Mouse (Mus musculus): Measurements from ENCODE around the gene Tmc2. TPM values are rescaled to one million over a fixed set of nuclear protein-coding genes. Genes with fewer than 3 reads are reported as not detected.

Gene Tmc2
- total and polyA plus RNA-seq, 2 experiments from 2014 or later: not detected

GRCm38 (mm10) chr2:130291434-130291833 lies 96.4 kb downstream of the Tmc2 start:
- peak; percentile 80 for ATAC-seq (ENCODE audit: insufficient read depth, low read depth)
- TF ChIP-seq EP300 (IDR thresholded peaks at IDR 0.05; ENCODE audit: low read depth) (no peak), CTCF (IDR thresholded peaks at IDR 0.05; ENCODE audit: low read depth) (peak; percentile 92)
- Histone ChIP-seq H3K36me3 (replicated peaks; ENCODE audit: control insufficient read depth, insufficient read depth, low read length) (no peaks in the 10 kb centered on the region), H3K27me3 (ENCODE audit: control insufficient read depth, insufficient read depth, low read length) (peaks cover 28% of the 10 kb centered on the region), H3K9me3 (replicated peaks; ENCODE audit: control insufficient read depth, low read length) (no peaks in the 10 kb centered on the region), H3K27ac (ENCODE audit: low read depth) (no peak overlapping the region), H3K4me3 (ENCODE audit: low read depth, low read length) (no peak overlapping the region), H3K4me1 (ENCODE audit: control insufficient read depth, insufficient read depth) (peaks cover 8% of the 10 kb centered on the region; the same call in 1 of the 2 replicates), H3K4me2 (ENCODE audit: low read depth, low read length) (peak overlapping the region; percentile 30; the same call in 1 of the 2 replicates), H3K9ac (replicated peaks; ENCODE audit: low read depth, low read length) (no peak overlapping the region)
- WGBS: 9% methylated on average over 8 of the region's 8 CpGs
- peak; percentile 84 for DNase-seq (ENCODE audit: low spot score)

GRCm38 (mm10) chr2:130293009-130293408 lies 98.0 kb downstream of the Tmc2 start:
- Histone ChIP-seq H3K36me3 (replicated peaks; ENCODE audit: control insufficient read depth, insufficient read depth, low read length) (no peaks in the 10 kb centered on the region), H3K4me1 (ENCODE audit: control insufficient read depth, insufficient read depth) (peaks cover 8% of the 10 kb centered on the region; the same call in 1 of the 2 replicates), H3K9ac (replicated peaks; ENCODE audit: low read depth, low read length) (no peak overlapping the region), H3K4me2 (ENCODE audit: low read depth, low read length) (no peak overlapping the region), H3K4me3 (ENCODE audit: low read depth, low read length) (no peak overlapping the region), H3K9me3 (replicated peaks; ENCODE audit: control insufficient read depth, low read length) (no peaks in the 10 kb centered on the region), H3K27ac (ENCODE audit: low read depth) (no peak overlapping the region), H3K27me3 (ENCODE audit: control insufficient read depth, insufficient read depth, low read length) (peaks cover 42% of the 10 kb centered on the region)
- TF ChIP-seq EP300 (IDR thresholded peaks at IDR 0.05; ENCODE audit: low read depth): no peak
- TF ChIP-seq CTCF (IDR thresholded peaks at IDR 0.05; ENCODE audit: low read depth): no peak
- DNase-seq (ENCODE audit: low spot score): no peak
- WGBS: 53% methylated on average over 3 of the region's 3 CpGs
- ATAC-seq (ENCODE audit: insufficient read depth, low read depth): no peak

- no peak for DNase-seq (ENCODE audit: low spot score)
- Histone ChIP-seq H3K9ac (replicated peaks; ENCODE audit: low read depth, low read length) (no peak overlapping the region), H3K4me1 (ENCODE audit: control insufficient read depth, insufficient read depth) (peaks cover 8% of the 10 kb centered on the region; the same call in 1 of the 2 replicates), H3K9me3 (replicated peaks; ENCODE audit: control insufficient read depth, low read length) (no peaks in the 10 kb centered on the region), H3K27ac (ENCODE audit: low read depth) (no peak overlapping the region), H3K4me2 (ENCODE audit: low read depth, low read length) (no peak overlapping the region), H3K36me3 (replicated peaks; ENCODE audit: control insufficient read depth, insufficient read depth, low read length) (no peaks in the 10 kb centered on the region), H3K4me3 (ENCODE audit: low read depth, low read length) (no peak overlapping the region), H3K27me3 (ENCODE audit: control insufficient read depth, insufficient read depth, low read length) (peaks cover 42% of the 10 kb centered on the region)
- no peak for ATAC-seq (ENCODE audit: insufficient read depth, low read depth)
- 12% methylated on average over 4 of the region's 4 CpGs for WGBS
- TF ChIP-seq EP300 (IDR thresholded peaks at IDR 0.05; ENCODE audit: low read depth) (no peak), CTCF (IDR thresholded peaks at IDR 0.05; ENCODE audit: low read depth) (no peak)
These were observed 98.5 kb downstream of the Tmc2 start for GRCm38 (mm10) chr2:130293486-130293885.

- Histone ChIP-seq H3K27ac (ENCODE audit: low read depth) (no peak overlapping the region), H3K4me1 (ENCODE audit: control insufficient read depth, insufficient read depth) (peaks cover 8% of the 10 kb centered on the region; the same call in 1 of the 2 replicates), H3K9ac (replicated peaks; ENCODE audit: low read depth, low read length) (peak overlapping the region; percentile 60), H3K9me3 (replicated peaks; ENCODE audit: control insufficient read depth, low read length) (no peaks in the 10 kb centered on the region), H3K27me3 (ENCODE audit: control insufficient read depth, insufficient read depth, low read length) (peaks cover 42% of the 10 kb centered on the region), H3K36me3 (replicated peaks; ENCODE audit: control insufficient read depth, insufficient read depth, low read length) (no peaks in the 10 kb centered on the region), H3K4me2 (ENCODE audit: low read depth, low read length) (peak overlapping the region; percentile 90), H3K4me3 (ENCODE audit: low read depth, low read length) (peak overlapping the region; percentile 56)
- ATAC-seq (ENCODE audit: insufficient read depth, low read depth): no peak
- TF ChIP-seq CTCF (IDR thresholded peaks at IDR 0.05; ENCODE audit: low read depth): no peak
- no peak for TF ChIP-seq EP300 (IDR thresholded peaks at IDR 0.05; ENCODE audit: low read depth)
- DNase-seq (ENCODE audit: low spot score): no peak
- 10% methylated on average over 20 of the region's 20 CpGs for WGBS
These were observed 99.4 kb downstream of the Tmc2 start for GRCm38 (mm10) chr2:130294218-130294935.

GRCm38 (mm10) chr2:130294936-130295277 lies 99.9 kb downstream of the Tmc2 start, which contains the start of gene Ebf4:
TSS of gene Ebf4 (plus strand) at chr2:130295169.
- Histone ChIP-seq H3K9ac (replicated peaks; ENCODE audit: low read depth, low read length) (peak within 1 kb of the TSS; percentile 60), H3K4me1 (ENCODE audit: control insufficient read depth, insufficient read depth) (peaks cover 8% of the 10 kb centered on the region; the same call in 1 of the 2 replicates), H3K27me3 (ENCODE audit: control insufficient read depth, insufficient read depth, low read length) (peaks cover 42% of the 10 kb centered on the region), H3K9me3 (replicated peaks; ENCODE audit: control insufficient read depth, low read length) (no peaks in the 10 kb centered on the region), H3K4me2 (ENCODE audit: low read depth, low read length) (peak within 1 kb of the TSS; percentile 90), H3K27ac (ENCODE audit: low read depth) (no peak within 1 kb of the TSS), H3K4me3 (ENCODE audit: low read depth, low read length) (peak within 1 kb of the TSS; percentile 56), H3K36me3 (replicated peaks; ENCODE audit: control insufficient read depth, insufficient read depth, low read length) (no peaks in the 10 kb centered on the region)
- TF ChIP-seq EP300 (IDR thresholded peaks at IDR 0.05; ENCODE audit: low read depth): no peak
- ATAC-seq (ENCODE audit: insufficient read depth, low read depth): peak; percentile 64
- WGBS: 1% methylated on average over 16 of the region's 39 CpGs
- no peak for DNase-seq (ENCODE audit: low spot score)
